In genomic region chr11:75486192-75486591, GRCm38 (mm10) we compare ENCODE assay signal across 8 mouse cellular contexts. TPM values are rescaled to one million over a fixed set of nuclear protein-coding genes. Genes with fewer than 3 reads are reported as not detected.
DNase-seq lines count a peak whose midpoint lies in the region; ATAC-seq and TF ChIP-seq lines count a peak whose summit lies in the region.

No protein-coding gene starts in this region.

- WGBS in heart, embryonic 10.5 days, result 24% methylated on average over 3 of the region's 3 CpGs
- 28% methylated on average over 3 of the region's 3 CpGs for WGBS in hindbrain, embryonic 13.5 days

- H3K4me1 ChIP-seq in heart, embryonic 10.5 days, result peaks cover 12% of the 10 kb centered on the region
- H3K4me1 ChIP-seq in G1E (ENCODE audit: insufficient read depth, low read depth, low read length), result peaks cover 31% of the 10 kb centered on the region
- H3K4me1 ChIP-seq in hindbrain, embryonic 13.5 days (replicated peaks), result peaks cover 17% of the 10 kb centered on the region

- peaks cover 26% of the 10 kb centered on the region for H3K36me3 ChIP-seq in heart, embryonic 10.5 days
- H3K36me3 ChIP-seq in G1E (replicated peaks), result peaks cover 36% of the 10 kb centered on the region
- H3K36me3 ChIP-seq in hindbrain, embryonic 13.5 days, result peaks cover 19% of the 10 kb centered on the region

- peak overlapping the region; percentile 97; the same call in 1 of the 2 replicates for H3K27ac ChIP-seq in heart, embryonic 10.5 days
- H3K27ac ChIP-seq in hindbrain, embryonic 13.5 days, result peak overlapping the region; percentile 52; the same call in 1 of the 2 replicates

- no peak for DNase-seq in heart, embryonic 10.5 days (ENCODE audit: low spot score)
- DNase-seq in heart, adult 11 months, result no peak
- no peak for DNase-seq in G1E (ENCODE audit: low spot score)
- no peak for DNase-seq in frontal cortex, adult 2 months (ENCODE audit: extremely low spot score in 1 of 2, low spot score in 1 of 2)
- no peak for DNase-seq in cerebellum, adult 18-20 months
- no peak for DNase-seq in layer of hippocampus, postnatal 10 days (ENCODE audit: low spot score in 2 of 2)

- H3K27me3 ChIP-seq in heart, embryonic 10.5 days (ENCODE audit: insufficient read depth, poor library complexity, severe bottlenecking), result no peaks in the 10 kb centered on the region
- no peaks in the 10 kb centered on the region for H3K27me3 ChIP-seq in G1E (ENCODE audit: insufficient read depth, low read length)
- H3K27me3 ChIP-seq in hindbrain, embryonic 13.5 days, result 0 out of 2 replicates have a peak, but pooled peaks cover 12% of the 10 kb centered on the region

- H3K4me2 ChIP-seq in hindbrain, embryonic 13.5 days, result peak overlapping the region; percentile 44

- TF ChIP-seq CTCF in G1E (IDR thresholded peaks at IDR 0.05; ENCODE audit: low read depth, low read length), result no peak

- peak overlapping the region; percentile 97 for H3K4me3 ChIP-seq in heart, embryonic 10.5 days
- peak overlapping the region; percentile 91; the same call in 1 of the 2 replicates for H3K4me3 ChIP-seq in G1E (ENCODE audit: low read depth, low read length)
- H3K4me3 ChIP-seq in hindbrain, embryonic 13.5 days, result peak overlapping the region; percentile 99; the same call in 1 of the 2 replicates

- H3K9ac ChIP-seq in hindbrain, embryonic 13.5 days, result no peak overlapping the region

- no peak for ATAC-seq in G1E (ENCODE audit: extremely low read depth, insufficient number of reproducible peaks, low FRiP score, poor library complexity, severe bottlenecking)
- ATAC-seq in hindbrain, embryonic 13.5 days (ENCODE audit: low FRiP score), result peak; percentile 52
- ATAC-seq in megakaryocyte-erythroid progenitor cell, adult 5-6 weeks (replicated peaks; ENCODE audit: low FRiP score, low TSS enrichment, poor library complexity, severe bottlenecking), result 0 out of 2 replicates have a peak, but pooled peaks have one; percentile 3

- H3K9me3 ChIP-seq in heart, embryonic 10.5 days, result no peaks in the 10 kb centered on the region
- no peaks in the 10 kb centered on the region for H3K9me3 ChIP-seq in G1E (replicated peaks)
- H3K9me3 ChIP-seq in hindbrain, embryonic 13.5 days, result no peaks in the 10 kb centered on the region

RNA-seq across cellular contexts. Expression of gene Prpf8, which starts 0.4 kb away (rescaled TPM):
- polyA plus RNA-seq in heart, embryonic 10.5 days (2016; fragmentation: Nextera tagmentation; extraction: Ambion mirVana), result 49.2 and 53.7 TPM in 2 replicates
- total RNA-seq in G1E (2014; fragmentation: Nextera tagmentation) (537 and 539 TPM in 2 replicates), G1E (2017) (147 and 150 TPM in 2 replicates)
- 55.3 and 90.1 TPM in 2 replicates for polyA plus RNA-seq in G1E (2012)
- 49.2 and 51.8 TPM in 2 replicates for polyA plus RNA-seq in hindbrain, embryonic 13.5 days (2015; fragmentation: Nextera tagmentation; extraction: Ambion mirVana)
- 160 and 198 TPM in 2 replicates for total RNA-seq in megakaryocyte-erythroid progenitor cell, adult 5-6 weeks (2014; fragmentation: Nextera tagmentation)
- 118 and 144 TPM in 2 replicates for total RNA-seq in megakaryocyte-erythroid progenitor cell, adult 5-6 weeks (2017)
- 86.2 and 95.8 TPM in 2 replicates for polyA plus RNA-seq in frontal cortex, adult 2 months (2012; rRNA removed)
- total RNA-seq in layer of hippocampus, postnatal 10 days (2021), result 100 to 1,000 TPM; 113 to 123 TPM

RNA-seq across cellular contexts. Expression of gene Rilp, which starts 23.7 kb away (rescaled TPM):
- polyA plus RNA-seq in heart, embryonic 10.5 days (2016; fragmentation: Nextera tagmentation; extraction: Ambion mirVana), result 0.76 and 0.78 TPM in 2 replicates
- total RNA-seq in G1E (2014; fragmentation: Nextera tagmentation), result 1.1 and 1.2 TPM in 2 replicates
- total RNA-seq in G1E (2017), result 0.29 and 0.49 TPM in 2 replicates
- 0.18 and 0.25 TPM in 2 replicates for polyA plus RNA-seq in G1E (2012)
- polyA plus RNA-seq in hindbrain, embryonic 13.5 days (2015; fragmentation: Nextera tagmentation; extraction: Ambion mirVana), result 1.4 and 1.5 TPM in 2 replicates
- 1.5 TPM in 1 of 2 replicates, not detected in the other for total RNA-seq in megakaryocyte-erythroid progenitor cell, adult 5-6 weeks (2014; fragmentation: Nextera tagmentation)
- total RNA-seq in megakaryocyte-erythroid progenitor cell, adult 5-6 weeks (2017), result 0.72 TPM in 1 of 2 replicates, not detected in the other
- 2.0 and 2.9 TPM in 2 replicates for polyA plus RNA-seq in frontal cortex, adult 2 months (2012; rRNA removed)
- 1 to 10 TPM; 3.6 to 4.0 TPM for total RNA-seq in layer of hippocampus, postnatal 10 days (2021)

RNA-seq across cellular contexts. Expression of gene Tlcd2, which starts 24.7 kb away (rescaled TPM):
- polyA plus RNA-seq in heart, embryonic 10.5 days (2016; fragmentation: Nextera tagmentation; extraction: Ambion mirVana), result 12.8 and 21.3 TPM in 2 replicates
- 1.7 TPM in 1 of 2 replicates, not detected in the other for total RNA-seq in G1E (2014; fragmentation: Nextera tagmentation)
- 0.58 and 1.8 TPM in 2 replicates for total RNA-seq in G1E (2017)
- polyA plus RNA-seq in G1E (2012), result not detected in 2 replicates
- 2.7 and 3.4 TPM in 2 replicates for polyA plus RNA-seq in hindbrain, embryonic 13.5 days (2015; fragmentation: Nextera tagmentation; extraction: Ambion mirVana)
- 13.8 and 19.9 TPM in 2 replicates for total RNA-seq in megakaryocyte-erythroid progenitor cell, adult 5-6 weeks (2014; fragmentation: Nextera tagmentation)
- total RNA-seq in megakaryocyte-erythroid progenitor cell, adult 5-6 weeks (2017), result 9.5 and 14.7 TPM in 2 replicates
- polyA plus RNA-seq in frontal cortex, adult 2 months (2012; rRNA removed), result 0.84 and 1.3 TPM in 2 replicates
- total RNA-seq in layer of hippocampus, postnatal 10 days (2021), result under 1 TPM; 0.31 to 0.73 TPM

RNA-seq across cellular contexts. Expression of gene Scarf1, which starts 27.1 kb away (rescaled TPM):
- 13.6 and 15.8 TPM in 2 replicates for polyA plus RNA-seq in heart, embryonic 10.5 days (2016; fragmentation: Nextera tagmentation; extraction: Ambion mirVana)
- total RNA-seq in G1E (2014; fragmentation: Nextera tagmentation), result not detected in 2 replicates
- 0.11 TPM in 1 of 2 replicates, not detected in the other for total RNA-seq in G1E (2017)
- 0.03 and 0.08 TPM in 2 replicates for polyA plus RNA-seq in G1E (2012)
- polyA plus RNA-seq in hindbrain, embryonic 13.5 days (2015; fragmentation: Nextera tagmentation; extraction: Ambion mirVana), result 4.6 and 4.8 TPM in 2 replicates
- 1.0 TPM in 1 of 2 replicates, not detected in the other for total RNA-seq in megakaryocyte-erythroid progenitor cell, adult 5-6 weeks (2014; fragmentation: Nextera tagmentation)
- 0.65 TPM in 1 of 2 replicates, not detected in the other for total RNA-seq in megakaryocyte-erythroid progenitor cell, adult 5-6 weeks (2017)
- polyA plus RNA-seq in frontal cortex, adult 2 months (2012; rRNA removed), result 3.3 and 4.1 TPM in 2 replicates
- 1 to 10 TPM; 3.5 to 3.6 TPM for total RNA-seq in layer of hippocampus, postnatal 10 days (2021)

RNA-seq across cellular contexts. Expression of gene Wdr81, which starts 31.7 kb away (rescaled TPM):
- 6.9 and 7.6 TPM in 2 replicates for polyA plus RNA-seq in heart, embryonic 10.5 days (2016; fragmentation: Nextera tagmentation; extraction: Ambion mirVana)
- 6.3 and 12.3 TPM in 2 replicates for total RNA-seq in G1E (2014; fragmentation: Nextera tagmentation)
- 15.0 and 17.4 TPM in 2 replicates for total RNA-seq in G1E (2017)
- polyA plus RNA-seq in G1E (2012), result 18.7 and 20.5 TPM in 2 replicates
- polyA plus RNA-seq in hindbrain, embryonic 13.5 days (2015; fragmentation: Nextera tagmentation; extraction: Ambion mirVana), result 6.2 and 7.1 TPM in 2 replicates
- total RNA-seq in megakaryocyte-erythroid progenitor cell, adult 5-6 weeks (2014; fragmentation: Nextera tagmentation), result 24.6 and 32.2 TPM in 2 replicates
- 7.1 and 23.4 TPM in 2 replicates for total RNA-seq in megakaryocyte-erythroid progenitor cell, adult 5-6 weeks (2017)
- 13.2 and 14.4 TPM in 2 replicates for polyA plus RNA-seq in frontal cortex, adult 2 months (2012; rRNA removed)
- 10 to 100 TPM; 18.7 to 18.9 TPM for total RNA-seq in layer of hippocampus, postnatal 10 days (2021)
